In the genomic region with DNA sequence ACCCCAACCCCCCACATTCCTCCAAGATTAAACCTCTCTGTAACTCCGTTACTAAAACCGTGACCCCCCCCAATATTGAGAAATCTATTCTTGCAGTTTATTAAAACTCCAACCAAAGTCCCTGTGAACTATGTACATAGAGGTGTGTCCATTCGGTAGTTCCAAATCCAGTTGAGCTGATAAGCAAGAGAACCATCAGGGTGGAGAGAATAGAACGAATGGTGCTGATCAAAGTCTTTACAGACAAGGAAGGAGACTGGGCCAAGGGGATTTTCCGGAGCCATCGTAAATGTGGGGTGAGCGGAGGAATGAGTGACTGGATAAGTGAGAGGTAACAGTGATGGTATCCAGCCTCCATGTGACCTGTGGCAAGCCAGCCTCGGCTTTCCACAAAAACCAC, we compare ENCODE assay signal across 14 mouse cellular contexts.
"Had no signal": no experiment of that assay in that cellular context is flagged by ENCODE, and none has a peak within 500 bp of the region (broad histone marks: within the 10 kb centered on the region; RNA-seq: fewer than 3 reads in every experiment).

No protein-coding gene starts in this region.

- ATAC-seq: lung, postnatal 0 days had no signal

- H3K4me2 ChIP-seq: liver, embryonic 11.5 days; liver, embryonic 15.5 days; neural tube, embryonic 15.5 days had no signal

- H3K36me3 ChIP-seq: limb, embryonic 10.5 days; liver, embryonic 15.5 days; neural tube, embryonic 15.5 days had no signal

- H3K4me1 ChIP-seq: liver, embryonic 15.5 days had no signal

- H3K9me3 ChIP-seq: limb, embryonic 10.5 days; liver, embryonic 15.5 days; neural tube, embryonic 15.5 days had no signal

- H3K4me3 ChIP-seq: left cerebral cortex, adult 2 months; limb, embryonic 10.5 days; liver, embryonic 15.5 days; myocyte; neural tube, embryonic 15.5 days had no signal

- DNase-seq: kidney, postnatal 14 days; lung, adult 2 months; lung, postnatal 36 days; midbrain, embryonic 14.5 days; right cerebral cortex, adult 18-20 months; right cerebral cortex, postnatal 25 days had no signal

- H3K27ac ChIP-seq: left cerebral cortex, adult 2 months; limb, embryonic 10.5 days; liver, embryonic 15.5 days; neural tube, embryonic 15.5 days; stomach, postnatal 0 days had no signal

- H3K27me3 ChIP-seq: liver, embryonic 15.5 days; neural tube, embryonic 15.5 days had no signal

- H3K9ac ChIP-seq: liver, embryonic 15.5 days; neural tube, embryonic 15.5 days had no signal
